Mouse (Mus musculus) kidney, adult 18-20 months (tissue): ENCODE data around the gene Camta1.

Experiments
- DNase-seq: peaks from one replicate; pipeline ENCODE4 v3.0.0; 2021

Camta1 gene

DNA sequence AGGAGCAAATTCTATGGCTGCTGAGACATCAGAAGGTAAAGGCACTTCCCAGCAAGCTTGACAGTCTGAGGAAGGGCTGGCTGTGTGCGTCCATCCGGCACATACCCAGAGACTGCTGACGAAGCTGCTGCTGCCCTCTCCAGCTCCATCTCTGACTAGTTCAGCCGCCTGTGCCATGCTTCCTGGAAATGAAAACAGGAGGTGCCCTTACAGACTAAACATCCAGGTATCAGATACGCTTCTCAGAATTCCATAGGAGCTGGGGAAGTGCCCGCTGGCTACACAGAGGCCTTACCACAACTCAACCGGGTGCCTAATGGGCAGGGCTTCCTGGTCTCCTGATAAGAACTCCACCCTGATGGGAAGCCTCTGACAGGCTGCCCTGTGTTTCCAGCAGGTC, 903.1 kb downstream of the Camta1 start:
- DNase-seq: no peak

DNA sequence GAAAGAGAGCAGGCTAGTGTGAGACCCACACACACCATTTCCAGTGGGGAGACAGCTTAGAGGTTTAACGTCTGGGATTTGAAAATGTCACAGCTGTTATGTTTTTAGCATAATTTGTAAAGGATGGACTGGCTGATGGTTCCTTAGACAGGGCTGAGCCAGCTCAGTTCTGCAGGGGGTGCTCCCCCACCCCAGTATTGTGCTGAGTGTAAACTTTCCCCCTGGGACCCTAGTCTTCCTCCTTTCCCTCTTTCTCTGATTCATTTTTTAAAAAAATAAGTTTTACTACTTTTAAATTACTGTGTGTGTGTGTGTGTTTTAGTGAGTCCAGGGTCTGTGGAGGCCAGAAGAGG, 904.6 kb downstream of the Camta1 start:
- no peak for DNase-seq

DNA sequence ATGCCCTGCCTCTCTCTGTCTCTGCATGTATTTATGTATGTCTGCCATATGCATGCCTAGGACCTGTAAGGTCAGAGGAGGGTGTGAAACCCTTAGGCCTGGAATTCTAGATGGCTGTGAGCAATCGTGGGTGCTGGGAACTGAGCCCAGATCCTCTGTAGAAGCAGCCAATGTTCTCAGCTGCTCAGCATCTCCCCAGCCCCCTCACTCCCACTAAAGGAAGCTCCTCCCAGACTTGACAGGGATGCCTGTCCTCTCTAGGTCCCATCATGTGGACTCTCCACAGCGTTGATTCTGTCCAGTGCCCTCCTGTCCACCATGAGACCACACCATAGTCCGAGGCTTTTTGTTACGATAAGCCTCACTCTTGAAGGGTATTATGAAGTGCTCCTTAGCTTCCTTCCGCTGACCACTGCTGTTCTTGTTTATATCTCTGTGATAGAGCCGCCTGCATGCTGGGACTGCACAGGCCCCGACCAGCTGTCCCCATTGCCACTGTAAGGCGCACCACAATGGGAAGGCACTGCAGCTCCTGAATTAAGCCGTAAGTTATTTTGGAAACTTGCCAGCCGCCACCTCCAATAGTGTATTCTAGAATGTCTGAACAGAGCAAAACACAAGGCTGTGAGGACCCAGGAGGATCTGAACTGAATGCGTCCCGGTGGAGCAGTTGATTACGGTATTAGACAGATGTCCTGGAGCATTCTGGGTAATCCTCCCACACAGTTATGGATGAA, 905.1 kb downstream of the Camta1 start:
- no peak for DNase-seq

DNA sequence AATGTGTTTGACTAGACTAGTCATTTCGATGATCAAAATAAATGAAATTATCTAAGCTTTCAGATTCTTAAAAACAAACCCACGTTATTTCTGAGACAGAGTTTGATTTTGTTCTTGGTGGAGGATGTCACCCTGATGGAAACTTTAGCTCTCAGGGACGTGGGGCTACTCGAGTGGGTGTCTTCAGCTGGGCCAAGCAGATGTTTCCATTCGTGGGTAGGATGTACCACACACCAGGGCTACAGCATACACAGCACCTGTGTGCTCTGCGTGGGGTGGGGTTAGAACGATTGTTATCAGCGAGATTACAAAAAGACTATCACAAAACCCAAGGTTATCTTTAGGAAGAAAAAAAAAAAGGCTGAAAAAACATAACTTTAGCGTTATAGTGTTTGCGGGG, 910.7 kb downstream of the Camta1 start:
- DNase-seq: no peak

DNA sequence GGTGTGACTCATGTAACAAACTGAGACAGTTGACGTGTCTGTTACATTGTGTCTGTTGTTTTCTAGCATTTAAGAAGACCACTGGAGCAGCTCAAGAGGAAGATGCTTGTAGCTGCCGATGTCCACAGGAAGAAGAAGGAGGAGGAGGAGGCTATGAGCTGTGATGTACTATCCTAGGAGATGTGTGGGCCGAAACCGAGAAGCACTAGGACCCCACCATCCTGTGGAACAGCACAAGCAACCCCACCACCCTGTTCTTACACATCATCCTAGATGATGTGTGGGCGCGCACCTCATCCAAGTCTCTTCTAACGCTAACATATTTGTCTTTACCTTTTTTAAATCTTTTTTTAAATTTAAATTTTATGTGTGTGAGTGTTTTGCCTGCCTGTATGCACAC, 917.0 kb downstream of the Camta1 start:
- no peak for DNase-seq

DNA sequence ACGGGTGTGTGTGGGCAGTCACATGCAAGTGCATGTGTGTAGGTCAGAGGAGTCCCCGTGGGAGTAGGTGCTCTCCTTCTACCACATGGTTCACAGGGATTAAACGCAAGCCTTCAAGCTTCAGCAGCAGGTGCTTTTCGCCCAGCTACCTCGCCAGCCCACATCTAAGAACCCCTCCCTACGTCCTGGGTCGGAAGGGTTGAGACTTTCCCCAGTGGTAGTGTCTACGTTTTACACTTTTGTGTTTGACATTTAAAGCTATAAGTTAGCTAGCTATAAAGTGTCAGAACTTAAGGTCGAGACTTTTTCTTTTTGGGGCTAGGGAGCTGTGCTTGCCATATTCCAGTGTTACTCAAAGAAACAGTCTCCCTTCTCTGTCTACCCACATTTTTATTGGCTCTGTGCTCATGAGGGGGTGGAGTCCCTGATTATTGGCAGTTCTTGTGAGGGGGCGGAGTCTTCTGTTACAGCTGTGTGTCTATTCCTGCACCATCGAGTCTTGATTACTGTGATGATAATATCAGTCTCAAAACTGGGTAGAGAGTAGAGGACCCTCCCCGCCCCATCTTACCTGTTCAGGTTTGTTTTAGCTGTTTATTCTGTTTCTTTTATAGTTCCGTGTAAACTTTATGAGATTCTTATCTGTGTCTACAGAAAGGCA, 921.6 kb downstream of the Camta1 start:
- DNase-seq: no peak

DNA sequence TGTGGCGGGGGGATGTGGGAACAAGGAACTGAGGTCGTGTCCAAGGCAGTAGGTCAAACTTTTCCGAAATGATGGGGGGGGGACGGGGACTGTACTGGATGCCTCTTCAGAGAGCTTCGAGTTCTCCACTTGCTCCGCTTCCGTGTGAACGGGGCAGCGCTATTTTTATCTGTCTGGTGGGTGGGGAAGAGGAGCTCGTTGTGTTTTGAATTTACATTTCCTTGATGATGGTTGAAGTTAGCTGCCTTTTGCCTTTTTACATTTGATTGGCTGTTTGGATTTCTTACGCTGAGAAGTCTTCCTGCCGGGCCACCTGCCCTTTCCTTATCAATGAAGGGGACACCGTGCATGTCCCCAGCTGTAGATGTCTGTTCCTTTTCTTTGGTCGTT, 923.6 kb downstream of the Camta1 start:
- no peak for DNase-seq

DNA sequence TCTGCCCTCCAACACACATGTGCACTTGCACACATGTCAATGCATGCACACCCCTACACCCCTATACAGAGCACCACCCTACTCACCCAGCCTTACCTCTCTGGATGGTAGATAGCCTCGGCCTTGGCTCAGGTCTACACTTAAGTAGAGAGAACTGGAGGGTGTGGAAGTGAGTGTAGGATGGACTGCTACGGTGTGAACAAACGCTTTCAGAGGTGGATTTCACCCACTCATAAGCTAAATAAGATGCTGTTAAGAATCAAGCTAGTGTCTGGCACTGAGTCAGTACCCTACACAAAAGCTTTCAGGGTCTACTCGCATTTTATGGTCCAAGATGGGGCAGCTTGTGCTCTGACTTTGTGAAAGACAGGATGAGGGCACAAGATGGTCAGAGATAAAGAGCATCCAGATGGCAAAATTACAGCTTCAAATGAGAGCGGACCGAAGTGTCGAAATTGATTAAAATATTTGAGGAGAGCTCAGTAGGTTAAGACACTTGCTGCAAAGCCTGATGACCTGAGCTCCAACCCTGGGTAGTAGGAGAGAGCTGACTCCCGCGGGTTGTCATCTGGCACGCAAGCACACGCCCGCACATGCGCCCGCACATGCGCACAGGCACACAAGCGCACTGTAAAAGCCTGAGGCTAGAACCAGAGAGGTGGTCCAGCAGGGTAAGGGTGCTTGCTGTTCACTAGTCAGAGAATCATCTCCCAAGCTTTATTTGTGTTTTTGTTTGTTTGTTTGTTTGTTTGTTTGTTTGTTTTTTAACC, 924.2 kb downstream of the Camta1 start:
- DNase-seq: peak; percentile 12

DNA sequence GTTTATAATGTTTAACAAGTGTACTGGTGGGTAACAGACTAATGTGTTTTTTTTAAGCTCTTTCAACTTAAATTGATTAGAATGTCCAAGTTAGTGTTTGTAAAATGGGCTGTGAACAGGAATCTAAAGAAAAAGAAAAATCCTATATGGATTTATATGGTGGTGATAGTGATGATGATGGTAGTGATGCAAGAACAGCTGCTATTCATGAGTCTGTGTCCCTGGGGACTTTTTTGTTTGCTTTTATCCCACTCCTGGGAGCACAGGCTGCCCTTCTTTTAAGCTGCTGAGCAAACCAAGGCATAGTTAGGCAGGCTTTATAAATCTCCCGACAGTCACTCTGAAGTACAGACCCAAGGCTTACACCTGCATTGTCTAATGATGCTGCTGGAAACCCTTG, 928.2 kb downstream of the Camta1 start:
- DNase-seq: no peak

DNA sequence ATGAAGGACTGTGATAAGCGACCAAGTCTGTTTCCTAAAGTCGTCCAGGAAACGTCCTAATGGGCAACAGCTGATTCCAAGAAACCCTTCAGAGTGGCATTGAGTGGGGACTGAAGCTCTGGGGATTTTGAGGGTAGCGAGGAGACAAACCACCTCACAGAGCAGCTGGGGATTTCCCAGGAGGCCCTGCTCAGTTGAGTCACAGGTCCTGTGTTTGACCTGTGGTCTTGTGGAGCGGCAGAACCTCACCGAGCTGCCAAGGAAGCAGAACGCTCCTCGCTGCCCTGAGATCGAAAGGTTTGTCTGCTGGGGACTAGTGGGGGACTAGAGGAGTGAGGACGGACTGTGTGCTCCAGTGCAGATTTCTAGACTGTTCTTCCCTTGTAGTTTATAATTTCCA, 933.9 kb downstream of the Camta1 start:
- no peak for DNase-seq

DNA sequence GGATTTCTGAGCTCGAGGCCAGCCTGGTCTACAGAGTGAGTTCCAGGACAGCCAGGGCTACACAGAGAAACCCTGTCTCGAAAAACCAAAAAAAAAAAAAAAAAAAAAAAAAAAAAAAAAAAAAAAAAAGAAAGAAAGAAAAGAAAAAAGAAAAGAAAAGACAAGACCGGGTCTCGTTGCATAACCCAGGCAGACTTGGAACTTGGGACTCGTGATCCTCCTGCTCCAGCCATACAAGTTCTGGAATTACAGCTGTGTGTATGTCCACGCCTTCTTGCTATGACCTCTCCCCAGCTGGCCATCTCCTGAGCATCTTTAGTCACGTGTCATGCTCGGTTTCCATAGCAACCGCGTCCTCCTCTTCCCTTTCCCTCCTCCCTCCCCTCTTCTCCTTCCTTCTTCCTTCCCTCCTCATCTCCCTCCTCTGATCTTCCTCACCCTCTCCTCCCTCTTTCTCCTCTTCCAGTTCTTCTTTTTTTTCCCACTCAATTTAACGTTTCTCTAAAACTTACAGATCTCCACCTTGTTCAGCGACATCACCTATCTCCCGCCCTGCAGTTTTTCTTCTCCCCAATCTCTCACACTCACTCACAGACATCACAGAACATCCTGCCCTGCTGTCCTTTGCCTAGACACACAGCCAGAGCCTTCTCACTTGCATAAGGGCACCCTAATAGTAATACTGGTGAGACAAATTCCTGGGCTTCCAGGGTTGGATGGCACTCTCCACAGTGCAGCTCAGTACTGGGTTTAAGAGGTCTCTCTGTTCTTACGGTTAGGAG, 934.6 kb downstream of the Camta1 start:
- no peak for DNase-seq

DNA sequence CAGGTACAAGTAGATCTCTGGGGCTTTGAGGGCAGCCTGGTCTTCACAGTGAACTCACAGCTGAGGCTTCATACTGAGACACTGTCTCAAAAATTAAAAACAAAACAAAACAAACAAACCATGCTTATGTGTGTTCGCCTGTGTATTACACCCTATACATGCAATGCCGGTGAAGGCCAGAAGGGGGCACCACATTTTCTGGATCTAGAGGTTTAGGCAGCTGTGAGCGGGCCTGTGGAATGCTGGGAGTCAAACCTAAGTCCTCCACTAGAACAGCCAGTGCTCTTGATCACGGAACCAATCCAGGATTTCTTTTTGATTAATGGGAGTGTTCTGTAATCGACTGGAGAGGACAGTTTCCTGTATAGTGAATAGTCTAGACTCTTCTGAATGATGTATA, 935.8 kb downstream of the Camta1 start:
- DNase-seq: no peak

DNA sequence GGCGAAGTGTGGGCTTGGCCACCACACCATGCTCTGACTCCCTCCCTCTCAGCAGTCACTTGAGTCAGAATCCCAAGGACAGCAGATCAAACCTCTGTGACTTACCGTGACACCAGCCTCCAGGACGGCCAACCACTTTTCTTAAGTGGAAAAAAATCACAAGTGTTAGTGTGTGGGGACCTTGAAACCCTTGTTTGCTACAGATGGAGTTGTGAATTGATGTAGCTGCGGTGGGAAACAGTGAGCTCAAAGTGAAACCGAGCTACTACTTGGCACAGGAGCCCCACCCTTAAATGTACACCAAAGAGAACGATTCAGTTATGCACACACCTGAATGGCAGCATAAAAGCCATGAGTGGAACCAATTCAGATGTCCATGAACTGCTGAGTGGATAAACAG, 936.7 kb downstream of the Camta1 start:
- DNase-seq: no peak

DNA sequence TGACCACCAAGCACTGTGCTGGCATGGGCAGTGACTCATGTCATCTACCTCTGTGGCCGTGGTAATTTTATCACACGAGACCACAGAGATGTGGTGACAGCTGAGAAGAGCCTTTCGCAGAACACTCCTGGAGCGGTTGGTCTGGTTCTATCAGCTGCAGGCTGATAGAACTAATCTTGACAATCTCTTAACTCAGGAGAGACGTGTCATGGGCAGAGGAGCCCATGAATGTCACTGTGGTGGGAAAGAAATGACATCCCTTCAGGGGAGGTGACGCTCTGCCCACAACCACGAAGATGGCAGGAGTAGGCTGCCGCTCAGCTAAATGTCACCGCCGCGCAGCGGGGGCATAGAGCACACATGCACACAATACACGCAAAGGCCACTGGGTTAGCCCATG, 937.4 kb downstream of the Camta1 start:
- no peak for DNase-seq

DNA sequence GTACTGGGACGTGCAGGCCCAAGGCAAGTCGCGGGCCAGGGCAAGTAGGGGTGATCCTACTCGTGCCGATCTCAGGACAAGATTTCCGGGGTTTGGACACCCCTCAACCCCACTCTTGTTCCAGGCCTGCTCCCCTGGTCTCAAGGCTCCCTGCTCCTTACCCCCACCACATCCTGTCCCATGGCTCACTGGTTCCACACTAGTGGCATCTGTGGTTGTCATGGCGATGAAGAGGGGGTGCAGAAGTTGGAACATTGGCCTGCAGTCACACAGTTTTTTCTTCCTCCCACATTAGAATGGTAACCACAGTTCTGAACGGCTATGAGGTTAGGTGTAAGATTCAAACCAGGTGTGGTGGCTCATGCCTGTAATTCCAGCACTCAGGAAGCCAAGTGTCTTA, 940.5 kb downstream of the Camta1 start:
- no peak for DNase-seq

DNA sequence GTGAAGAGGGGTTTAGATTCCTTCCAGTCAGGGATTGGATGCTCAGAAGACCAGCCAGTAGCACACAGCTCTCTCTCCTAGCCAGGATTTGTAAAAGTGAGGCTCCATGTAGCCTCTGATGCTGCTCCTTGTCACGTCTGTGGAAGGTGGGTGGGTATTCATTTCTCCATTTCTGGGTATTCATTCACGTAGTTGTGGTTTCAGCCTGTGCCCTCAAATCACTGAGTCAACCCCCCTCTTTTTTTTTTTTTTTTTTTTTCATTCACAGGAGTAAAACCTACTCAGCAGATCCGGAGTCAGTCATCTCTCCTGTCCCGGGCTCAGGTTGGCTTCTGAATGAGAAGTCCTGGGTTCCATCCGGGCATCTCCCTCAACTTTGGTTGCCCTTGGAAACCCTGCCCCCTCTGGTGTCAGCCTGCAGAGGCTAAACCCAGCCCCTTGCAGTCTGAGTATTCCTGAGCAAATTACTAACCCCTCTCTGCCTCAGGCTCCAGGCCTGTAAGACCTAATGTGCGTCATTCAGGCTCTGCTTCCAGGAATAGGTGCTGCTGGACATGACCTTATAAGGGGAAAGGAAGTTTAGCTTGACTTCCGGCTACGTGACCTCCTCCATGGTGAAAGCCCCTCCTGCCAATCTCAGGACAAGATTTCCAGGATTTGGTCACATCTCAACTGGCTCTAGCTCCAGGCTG, 944.2 kb downstream of the Camta1 start:
- no peak for DNase-seq

DNA sequence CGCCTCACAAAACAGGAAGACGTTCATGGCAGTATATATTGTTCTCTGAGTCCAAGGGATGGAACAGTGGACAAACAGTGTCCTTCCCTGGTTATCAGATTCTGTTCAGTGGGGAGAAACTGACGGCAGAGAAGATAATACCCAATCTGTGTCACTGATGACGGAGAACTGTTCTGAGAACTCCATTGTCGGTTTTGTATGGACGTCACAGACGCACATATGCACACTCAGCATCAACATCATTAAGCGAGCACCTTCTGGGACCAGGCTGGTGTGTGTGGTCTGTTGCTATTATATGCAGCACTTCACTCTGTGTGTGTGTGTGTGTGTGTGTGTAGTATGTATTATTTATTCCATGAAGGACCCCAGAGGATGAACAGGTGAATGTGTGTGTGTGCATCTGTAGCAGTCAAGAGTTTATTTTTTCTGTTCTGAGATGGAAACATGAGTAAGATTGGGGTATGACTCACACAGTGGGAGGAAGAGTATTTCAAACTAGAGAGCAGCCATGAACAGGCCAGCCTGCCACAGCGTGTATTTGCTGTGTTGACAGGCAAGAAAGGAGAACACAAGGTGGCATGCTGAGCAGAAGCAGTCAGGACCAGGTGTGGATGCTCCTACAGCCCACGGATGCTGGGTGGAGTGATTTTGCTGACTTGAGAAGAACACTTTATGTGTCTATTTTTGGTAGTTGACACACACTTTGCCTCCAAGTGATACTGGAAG, 946.3 kb downstream of the Camta1 start:
- no peak for DNase-seq

DNA sequence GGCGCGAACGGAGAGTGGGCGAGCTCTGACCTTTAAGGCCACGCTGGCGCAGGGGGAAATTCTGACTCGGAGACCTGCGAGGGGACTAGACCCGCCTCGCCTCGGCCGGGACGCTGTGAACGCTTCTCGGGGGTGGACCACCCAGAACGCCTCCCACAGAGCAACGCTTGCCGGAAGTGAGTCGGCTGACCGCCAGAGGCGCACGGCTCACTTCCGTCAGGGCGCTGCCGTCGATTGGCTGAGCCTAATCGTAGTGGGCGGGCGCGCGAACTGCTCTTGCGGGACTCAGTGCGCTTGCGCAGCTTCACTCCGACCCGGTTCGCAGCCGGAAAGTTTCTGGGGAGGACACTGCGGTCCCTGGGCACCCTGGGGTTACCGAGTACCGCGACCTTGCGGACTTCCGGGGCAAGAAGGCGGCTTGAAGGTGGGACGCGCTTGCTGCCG, 947.4 kb downstream of the Camta1 start, which contains the start of the genes Park7 and Tnfrsf9:
Gene Park7 (minus strand): TSS at position 148 of the 444 bp plus-strand sequence.
Gene Tnfrsf9 (plus strand): TSS at position 273 of the 444 bp plus-strand sequence.
- DNase-seq: peak; percentile 97

DNA sequence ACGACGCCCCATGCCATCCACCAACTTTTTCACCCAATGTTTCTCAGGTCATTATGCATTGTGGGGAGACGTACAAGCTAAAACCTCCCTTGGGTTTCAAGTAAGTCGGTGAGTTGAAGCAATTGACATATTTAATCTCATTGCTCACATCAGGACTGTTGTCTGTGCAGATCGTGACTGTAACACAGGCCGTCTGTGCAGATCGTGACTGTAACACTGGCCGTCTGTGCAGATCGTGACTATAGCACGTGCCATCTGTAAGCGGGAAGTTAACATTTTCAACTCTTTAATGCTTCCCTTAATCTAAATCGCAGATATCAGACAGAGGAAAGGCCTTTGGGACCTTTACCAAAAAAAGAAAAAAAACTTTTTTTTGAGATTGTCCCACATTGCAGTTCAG, 947.9 kb downstream of the Camta1 start:
- DNase-seq: no peak

DNA sequence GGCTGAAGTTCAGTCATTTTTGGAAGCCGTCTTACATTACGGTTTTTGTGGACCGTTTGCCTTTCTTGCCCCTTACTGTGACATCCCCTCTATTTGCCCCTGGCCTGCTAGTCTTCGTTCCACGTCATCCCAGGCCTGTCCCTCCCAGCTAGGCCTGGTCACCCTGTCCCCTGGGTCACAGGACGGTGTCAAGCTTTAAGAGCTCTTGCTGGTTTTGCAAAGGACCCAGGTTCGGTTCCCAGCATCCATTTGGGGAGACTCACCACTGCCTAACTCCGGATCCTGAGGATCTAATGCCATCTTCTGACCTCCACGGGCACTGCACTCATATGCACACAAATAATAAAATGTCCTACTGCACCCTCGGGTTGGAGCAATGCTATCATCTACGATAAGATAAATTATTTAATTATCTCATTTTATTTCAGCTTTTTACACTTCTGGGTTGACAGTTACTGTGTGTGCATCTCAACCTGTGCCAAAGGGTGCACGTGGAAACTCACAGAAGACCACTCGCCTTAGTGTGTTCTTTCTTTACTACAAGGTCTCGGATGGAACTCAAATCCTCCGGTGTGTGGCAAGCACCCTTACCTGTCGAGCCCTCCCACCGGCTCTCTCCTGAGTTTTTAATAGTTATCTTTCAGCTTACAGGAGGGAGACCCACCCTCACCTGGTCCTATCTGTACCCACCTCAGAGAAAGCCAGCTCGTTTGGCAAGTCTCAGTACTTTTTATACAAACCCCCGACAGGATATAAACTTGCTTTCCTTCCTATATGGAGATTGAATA, 951.3 kb downstream of the Camta1 start:
- no peak for DNase-seq
